Mouse (Mus musculus): Measurements from ENCODE around the gene Nin. TPM values are rescaled to one million over a fixed set of nuclear protein-coding genes. Genes with fewer than 3 reads are reported as not detected.
A peak's percentile ranks its signal among the peaks of the same experiment; 100 is the strongest.

Nin gene
- polyA plus RNA-seq, 1 experiment: 8.0 TPM

- Histone ChIP-seq H3K79me3 (ENCODE audit: low read depth) (peaks cover 59% of the 10 kb centered on the region), H3ac (ENCODE audit: control insufficient read depth, insufficient read length, low read depth) (peak overlapping the region; percentile 1), H3K36me3 (ENCODE audit: control insufficient read depth, insufficient read depth) (peaks cover 42% of the 10 kb centered on the region), H3K79me2 (ENCODE audit: control insufficient read depth, insufficient read depth) (peaks cover 76% of the 10 kb centered on the region), H3K27me3 (ENCODE audit: control insufficient read depth, insufficient read depth, insufficient read length) (no peaks in the 10 kb centered on the region), H3K4me3 (ENCODE audit: insufficient read depth, poor library complexity, severe bottlenecking) (peak overlapping the region; percentile 84)
- TF ChIP-seq MYOD1 (IDR thresholded peaks at IDR 0.05; ENCODE audit: control insufficient read depth, insufficient read length, low read depth) (no peak), FOSL1 (IDR thresholded peaks at IDR 0.05; ENCODE audit: insufficient read depth, low read length, poor library complexity, severe bottlenecking) (no peak), CEBPB (IDR thresholded peaks at IDR 0.05; ENCODE audit: low read depth) (no peak), CTCF (IDR thresholded peaks at IDR 0.05; ENCODE audit: control insufficient read depth, insufficient read depth, insufficient read length) (no peak), MAX (IDR thresholded peaks at IDR 0.05) (no peak), USF1 (IDR thresholded peaks at IDR 0.05; ENCODE audit: low read depth) (no peak)
Measured at GRCm38 (mm10) chr12:69985546-69985945, 128.0 kb downstream of the Nin start.

GRCm38 (mm10) chr12:69982874-69983273, 130.6 kb downstream of the Nin start:
- Histone ChIP-seq H3K79me2 (ENCODE audit: control insufficient read depth, insufficient read depth) (peaks cover 100% of the 10 kb centered on the region), H3ac (ENCODE audit: control insufficient read depth, insufficient read length, low read depth) (no peak overlapping the region), H3K36me3 (ENCODE audit: control insufficient read depth, insufficient read depth) (peaks cover 65% of the 10 kb centered on the region), H3K4me3 (ENCODE audit: insufficient read depth, poor library complexity, severe bottlenecking) (no peak overlapping the region), H3K79me3 (ENCODE audit: low read depth) (peaks cover 84% of the 10 kb centered on the region), H3K27me3 (ENCODE audit: control insufficient read depth, insufficient read depth, insufficient read length) (no peaks in the 10 kb centered on the region)
- TF ChIP-seq FOSL1 (IDR thresholded peaks at IDR 0.05; ENCODE audit: insufficient read depth, low read length, poor library complexity, severe bottlenecking) (no peak), CTCF (IDR thresholded peaks at IDR 0.05; ENCODE audit: control insufficient read depth, insufficient read depth, insufficient read length) (no peak)

GRCm38 (mm10) chr12:69977376-69977998, 136.0 kb downstream of the Nin start:
- peaks cover 94% of the 10 kb centered on the region for H3K36me3 ChIP-seq (ENCODE audit: control insufficient read depth, insufficient read depth)

GRCm38 (mm10) chr12:69976688-69977087, 136.8 kb downstream of the Nin start:
- TF ChIP-seq MAX (IDR thresholded peaks at IDR 0.05) (no peak), CTCF (IDR thresholded peaks at IDR 0.05; ENCODE audit: control insufficient read depth, insufficient read depth, insufficient read length) (no peak), FOSL1 (IDR thresholded peaks at IDR 0.05; ENCODE audit: insufficient read depth, low read length, poor library complexity, severe bottlenecking) (no peak), CEBPB (IDR thresholded peaks at IDR 0.05; ENCODE audit: low read depth) (no peak), USF1 (IDR thresholded peaks at IDR 0.05; ENCODE audit: low read depth) (no peak), MYOG (IDR thresholded peaks at IDR 0.05; ENCODE audit: control insufficient read depth, extremely low read depth, insufficient read length) (no peak), MYOD1 (IDR thresholded peaks at IDR 0.05; ENCODE audit: control insufficient read depth, insufficient read length, low read depth) (no peak)
- H3K4me3 ChIP-seq (ENCODE audit: insufficient read depth, poor library complexity, severe bottlenecking): no peak overlapping the region
- peaks cover 94% of the 10 kb centered on the region for H3K36me3 ChIP-seq (ENCODE audit: control insufficient read depth, insufficient read depth)
- no peaks in the 10 kb centered on the region for H3K27me3 ChIP-seq (ENCODE audit: control insufficient read depth, insufficient read depth, insufficient read length)
- H3K79me3 ChIP-seq (ENCODE audit: low read depth): peaks cover 88% of the 10 kb centered on the region
- peaks cover 99% of the 10 kb centered on the region for H3K79me2 ChIP-seq (ENCODE audit: control insufficient read depth, insufficient read depth)
- no peak overlapping the region for H3ac ChIP-seq (ENCODE audit: control insufficient read depth, insufficient read length, low read depth)

More at GRCm38 (mm10) chr12:69977376-69977998, 136.0 kb downstream of the Nin start:
- Histone ChIP-seq H3K79me2 (ENCODE audit: control insufficient read depth, insufficient read depth) (peaks cover 99% of the 10 kb centered on the region), H3K27me3 (ENCODE audit: control insufficient read depth, insufficient read depth, insufficient read length) (no peaks in the 10 kb centered on the region), H3K4me3 (ENCODE audit: insufficient read depth, poor library complexity, severe bottlenecking) (no peak overlapping the region), H3K79me3 (ENCODE audit: low read depth) (peaks cover 88% of the 10 kb centered on the region), H3ac (ENCODE audit: control insufficient read depth, insufficient read length, low read depth) (no peak overlapping the region)
- TF ChIP-seq FOSL1 (IDR thresholded peaks at IDR 0.05; ENCODE audit: insufficient read depth, low read length, poor library complexity, severe bottlenecking): no peak
- TF ChIP-seq MYOD1 (IDR thresholded peaks at IDR 0.05; ENCODE audit: control insufficient read depth, insufficient read length, low read depth): no peak
- no peak for TF ChIP-seq MAX (IDR thresholded peaks at IDR 0.05)
- no peak for TF ChIP-seq CEBPB (IDR thresholded peaks at IDR 0.05; ENCODE audit: low read depth)
- TF ChIP-seq CTCF (IDR thresholded peaks at IDR 0.05; ENCODE audit: control insufficient read depth, insufficient read depth, insufficient read length): no peak
- no peak for TF ChIP-seq MYOG (IDR thresholded peaks at IDR 0.05; ENCODE audit: control insufficient read depth, extremely low read depth, insufficient read length)
- no peak for TF ChIP-seq USF1 (IDR thresholded peaks at IDR 0.05; ENCODE audit: low read depth)

GRCm38 (mm10) chr12:69973666-69974065, 139.9 kb downstream of the Nin start:
- no peaks in the 10 kb centered on the region for H3K27me3 ChIP-seq (ENCODE audit: control insufficient read depth, insufficient read depth, insufficient read length)
- H3K4me3 ChIP-seq (ENCODE audit: insufficient read depth, poor library complexity, severe bottlenecking): no peak overlapping the region
- peaks cover 82% of the 10 kb centered on the region for H3K79me3 ChIP-seq (ENCODE audit: low read depth)
- no peak overlapping the region for H3ac ChIP-seq (ENCODE audit: control insufficient read depth, insufficient read length, low read depth)
- TF ChIP-seq MYOG (IDR thresholded peaks at IDR 0.05; ENCODE audit: control insufficient read depth, extremely low read depth, insufficient read length) (no peak), FOSL1 (IDR thresholded peaks at IDR 0.05; ENCODE audit: insufficient read depth, low read length, poor library complexity, severe bottlenecking) (no peak), CEBPB (IDR thresholded peaks at IDR 0.05; ENCODE audit: low read depth) (no peak), MAX (IDR thresholded peaks at IDR 0.05) (no peak), CTCF (IDR thresholded peaks at IDR 0.05; ENCODE audit: control insufficient read depth, insufficient read depth, insufficient read length) (no peak), MYOD1 (IDR thresholded peaks at IDR 0.05; ENCODE audit: control insufficient read depth, insufficient read length, low read depth) (no peak), USF1 (IDR thresholded peaks at IDR 0.05; ENCODE audit: low read depth) (no peak)
- H3K36me3 ChIP-seq (ENCODE audit: control insufficient read depth, insufficient read depth): peaks cover 97% of the 10 kb centered on the region
- peaks cover 99% of the 10 kb centered on the region for H3K79me2 ChIP-seq (ENCODE audit: control insufficient read depth, insufficient read depth)

- H3K79me3 ChIP-seq (ENCODE audit: low read depth): peaks cover 36% of the 10 kb centered on the region
- H3K4me3 ChIP-seq (ENCODE audit: insufficient read depth, poor library complexity, severe bottlenecking): no peak overlapping the region
- peaks cover 49% of the 10 kb centered on the region for H3K79me2 ChIP-seq (ENCODE audit: control insufficient read depth, insufficient read depth)
- H3K36me3 ChIP-seq (ENCODE audit: control insufficient read depth, insufficient read depth): peaks cover 97% of the 10 kb centered on the region
- TF ChIP-seq CEBPB (IDR thresholded peaks at IDR 0.05; ENCODE audit: low read depth): no peak
- no peak for TF ChIP-seq MYOD1 (IDR thresholded peaks at IDR 0.05; ENCODE audit: control insufficient read depth, insufficient read length, low read depth)
- TF ChIP-seq MAX (IDR thresholded peaks at IDR 0.05): no peak
- no peak for TF ChIP-seq MYOG (IDR thresholded peaks at IDR 0.05; ENCODE audit: control insufficient read depth, extremely low read depth, insufficient read length)
- no peak for TF ChIP-seq CTCF (IDR thresholded peaks at IDR 0.05; ENCODE audit: control insufficient read depth, insufficient read depth, insufficient read length)
- no peak for TF ChIP-seq FOSL1 (IDR thresholded peaks at IDR 0.05; ENCODE audit: insufficient read depth, low read length, poor library complexity, severe bottlenecking)
- no peak for TF ChIP-seq USF1 (IDR thresholded peaks at IDR 0.05; ENCODE audit: low read depth)
- no peaks in the 10 kb centered on the region for H3K27me3 ChIP-seq (ENCODE audit: control insufficient read depth, insufficient read depth, insufficient read length)
- H3ac ChIP-seq (ENCODE audit: control insufficient read depth, insufficient read length, low read depth): no peak overlapping the region
Measured at GRCm38 (mm10) chr12:69968154-69968553, 145.4 kb downstream of the Nin start.
